Mouse (Mus musculus): Measurements from ENCODE around the gene Ms4a2. TPM values are rescaled to one million over a fixed set of nuclear protein-coding genes. Genes with fewer than 3 reads are reported as not detected.

Ms4a2 gene
- polyA plus RNA-seq, 1 experiment from 2014 or later, result not detected

GRCm38 (mm10) chr19:11614805-11615204 is 8.7 kb downstream of the Ms4a2 start:
- Histone ChIP-seq H3K9me3 (replicated peaks) (no peaks in the 10 kb centered on the region), H3K36me3 (no peaks in the 10 kb centered on the region), H3K27ac (no peak overlapping the region), H3K4me3 (no peak overlapping the region), H3K27me3 (ENCODE audit: low read depth, poor library complexity, severe bottlenecking) (no peaks in the 10 kb centered on the region), H3K4me1 (no peaks in the 10 kb centered on the region)
- no peak for DNase-seq (ENCODE audit: low spot score)
- WGBS, result 74% methylated on average over 2 of the region's 2 CpGs

GRCm38 (mm10) chr19:11613776-11614443 is 9.6 kb downstream of the Ms4a2 start:
- DNase-seq (ENCODE audit: low spot score), result no peak
- Histone ChIP-seq H3K27ac (no peak overlapping the region), H3K36me3 (no peaks in the 10 kb centered on the region), H3K4me1 (no peaks in the 10 kb centered on the region), H3K4me3 (no peak overlapping the region), H3K9me3 (replicated peaks) (no peaks in the 10 kb centered on the region), H3K27me3 (ENCODE audit: low read depth, poor library complexity, severe bottlenecking) (no peaks in the 10 kb centered on the region)
- WGBS, result 86% methylated on average over 8 of the region's 8 CpGs

GRCm38 (mm10) chr19:11613084-11613483 is 10.4 kb downstream of the Ms4a2 start:
- H3K27ac ChIP-seq, result no peak overlapping the region
- 92% methylated on average over 1 of the region's 1 CpGs for WGBS
- DNase-seq (ENCODE audit: low spot score), result no peak

GRCm38 (mm10) chr19:11612293-11612692 is 11.2 kb downstream of the Ms4a2 start:
- H3K27me3 ChIP-seq (ENCODE audit: low read depth, poor library complexity, severe bottlenecking), result no peaks in the 10 kb centered on the region
- H3K27ac ChIP-seq, result no peak overlapping the region
- no peaks in the 10 kb centered on the region for H3K36me3 ChIP-seq
- H3K4me3 ChIP-seq, result no peak overlapping the region
- H3K4me1 ChIP-seq, result no peaks in the 10 kb centered on the region
- no peaks in the 10 kb centered on the region for H3K9me3 ChIP-seq (replicated peaks)
- DNase-seq (ENCODE audit: low spot score), result no peak
- WGBS, result 43% methylated on average over 2 of the region's 2 CpGs

More at GRCm38 (mm10) chr19:11613084-11613483, 10.4 kb downstream of the Ms4a2 start:
- no peaks in the 10 kb centered on the region for H3K9me3 ChIP-seq (replicated peaks)
- no peaks in the 10 kb centered on the region for H3K4me1 ChIP-seq
- no peak overlapping the region for H3K4me3 ChIP-seq
- H3K36me3 ChIP-seq, result no peaks in the 10 kb centered on the region
- H3K27me3 ChIP-seq (ENCODE audit: low read depth, poor library complexity, severe bottlenecking), result no peaks in the 10 kb centered on the region

GRCm38 (mm10) chr19:11611541-11611945 is 12.0 kb downstream of the Ms4a2 start:
- 22% methylated on average over 6 of the region's 6 CpGs for WGBS
- Histone ChIP-seq H3K27me3 (ENCODE audit: low read depth, poor library complexity, severe bottlenecking) (no peaks in the 10 kb centered on the region), H3K4me1 (no peaks in the 10 kb centered on the region), H3K4me3 (no peak overlapping the region), H3K27ac (no peak overlapping the region), H3K36me3 (no peaks in the 10 kb centered on the region), H3K9me3 (replicated peaks) (no peaks in the 10 kb centered on the region)
- peak; percentile 37 for DNase-seq (ENCODE audit: low spot score)

GRCm38 (mm10) chr19:11608172-11608571 is 15.3 kb downstream of the Ms4a2 start:
- no peaks in the 10 kb centered on the region for H3K36me3 ChIP-seq
- H3K9me3 ChIP-seq (replicated peaks), result no peaks in the 10 kb centered on the region
- H3K4me1 ChIP-seq, result no peaks in the 10 kb centered on the region
- DNase-seq (ENCODE audit: low spot score), result peak; percentile 50
- H3K27me3 ChIP-seq (ENCODE audit: low read depth, poor library complexity, severe bottlenecking), result no peaks in the 10 kb centered on the region
- H3K27ac ChIP-seq, result no peak overlapping the region
- no peak overlapping the region for H3K4me3 ChIP-seq
- WGBS, result 24% methylated on average over 1 of the region's 1 CpGs

GRCm38 (mm10) chr19:11604603-11605002 is 18.9 kb downstream of the Ms4a2 start, which contains the start of gene Ms4a6d:
Ms4a6d (minus strand) TSS chr19:11604849.
- no peaks in the 10 kb centered on the region for H3K36me3 ChIP-seq
- no peak within 1 kb of the TSS for H3K27ac ChIP-seq
- no peaks in the 10 kb centered on the region for H3K9me3 ChIP-seq (replicated peaks)
- 88% methylated on average over 2 of the region's 2 CpGs for WGBS
- H3K4me1 ChIP-seq, result no peaks in the 10 kb centered on the region
- H3K27me3 ChIP-seq (ENCODE audit: low read depth, poor library complexity, severe bottlenecking), result no peaks in the 10 kb centered on the region
- H3K4me3 ChIP-seq, result no peak within 1 kb of the TSS
- DNase-seq (ENCODE audit: low spot score), result no peak

- H3K36me3 ChIP-seq, result no peaks in the 10 kb centered on the region
- H3K27me3 ChIP-seq (ENCODE audit: low read depth, poor library complexity, severe bottlenecking), result no peaks in the 10 kb centered on the region
- H3K27ac ChIP-seq, result no peak overlapping the region
- DNase-seq (ENCODE audit: low spot score), result no peak
- H3K9me3 ChIP-seq (replicated peaks), result no peaks in the 10 kb centered on the region
- WGBS, result 86% methylated on average over 2 of the region's 2 CpGs
- H3K4me1 ChIP-seq, result no peaks in the 10 kb centered on the region
- H3K4me3 ChIP-seq, result no peak overlapping the region
These were observed 21.5 kb downstream of the Ms4a2 start for GRCm38 (mm10) chr19:11602026-11602425.

GRCm38 (mm10) chr19:11601349-11601748 is 22.2 kb downstream of the Ms4a2 start:
- Histone ChIP-seq H3K36me3 (no peaks in the 10 kb centered on the region), H3K27me3 (ENCODE audit: low read depth, poor library complexity, severe bottlenecking) (no peaks in the 10 kb centered on the region), H3K4me3 (no peak overlapping the region), H3K9me3 (replicated peaks) (no peaks in the 10 kb centered on the region), H3K4me1 (no peaks in the 10 kb centered on the region), H3K27ac (no peak overlapping the region)
- DNase-seq (ENCODE audit: low spot score), result no peak
- 93% methylated on average over 3 of the region's 3 CpGs for WGBS

- no peaks in the 10 kb centered on the region for H3K4me1 ChIP-seq
- H3K36me3 ChIP-seq, result no peaks in the 10 kb centered on the region
- no peak overlapping the region for H3K27ac ChIP-seq
- no peaks in the 10 kb centered on the region for H3K27me3 ChIP-seq (ENCODE audit: low read depth, poor library complexity, severe bottlenecking)
- H3K4me3 ChIP-seq, result no peak overlapping the region
- WGBS, result 74% methylated on average over 2 of the region's 2 CpGs
- H3K9me3 ChIP-seq (replicated peaks), result no peaks in the 10 kb centered on the region
- no peak for DNase-seq (ENCODE audit: low spot score)
These were observed 33.5 kb downstream of the Ms4a2 start for GRCm38 (mm10) chr19:11589891-11590449.

GRCm38 (mm10) chr19:11589205-11589604 is 34.3 kb downstream of the Ms4a2 start:
- no peaks in the 10 kb centered on the region for H3K36me3 ChIP-seq
- H3K27me3 ChIP-seq (ENCODE audit: low read depth, poor library complexity, severe bottlenecking), result no peaks in the 10 kb centered on the region
- H3K4me1 ChIP-seq, result no peaks in the 10 kb centered on the region
- 80% methylated on average over 4 of the region's 4 CpGs for WGBS
- H3K27ac ChIP-seq, result no peak overlapping the region
- no peak for DNase-seq (ENCODE audit: low spot score)
- H3K4me3 ChIP-seq, result no peak overlapping the region
- H3K9me3 ChIP-seq (replicated peaks), result no peaks in the 10 kb centered on the region

- 93% methylated on average over 8 of the region's 8 CpGs for WGBS
- Histone ChIP-seq H3K27me3 (ENCODE audit: low read depth, poor library complexity, severe bottlenecking) (no peaks in the 10 kb centered on the region), H3K27ac (no peak overlapping the region), H3K4me3 (no peak overlapping the region), H3K9me3 (replicated peaks) (no peaks in the 10 kb centered on the region), H3K36me3 (no peaks in the 10 kb centered on the region), H3K4me1 (no peaks in the 10 kb centered on the region)
- DNase-seq (ENCODE audit: low spot score), result no peak
These were observed 48.6 kb downstream of the Ms4a2 start for GRCm38 (mm10) chr19:11574965-11575364.
